Mouse (Mus musculus) T-helper 1 cell (primary cell): ENCODE data around the gene Rtn4rl1.

Experiments
- in situ Hi-C: fragments of 300-600 bp; cut with MboI, MseI; formaldehyde crosslinking; loops from one replicate; pipeline ENCODE4 v1.15.1; 2025; ENCODE audit warnings: high pct_unique_total_duplicates

The Rtn4rl1 gene

GRCm38 (mm10) chr11:75184986-75185385 lies 8.6 kb upstream of the Rtn4rl1 start:
- in situ Hi-C loops: no loop called here

GRCm38 (mm10) chr11:75189713-75190370 lies 3.7 kb upstream of the Rtn4rl1 start:
- in situ Hi-C loops: loop anchor here (5.0 kb wide), 1 partner anchor 92 kb away; no protein-coding TSS in a partner anchor

GRCm38 (mm10) chr11:75190371-75190724 lies 3.2 kb upstream of the Rtn4rl1 start:
- in situ Hi-C loops: loop anchor here (5.0 kb wide), 1 partner anchor 92 kb away; no protein-coding TSS in a partner anchor

GRCm38 (mm10) chr11:75190905-75191441 lies 2.6 kb upstream of the Rtn4rl1 start, which contains the start of gene Dph1:
Gene Dph1, minus strand, starts transcription at chr11:75191241.
- in situ Hi-C loops: loop anchor here (5.0 kb wide), 1 partner anchor 91 kb away; no protein-coding TSS in a partner anchor

- in situ Hi-C loops: loop anchor here (5.0 kb wide), 1 partner anchor 90 kb away; no protein-coding TSS in a partner anchor
Observed at GRCm38 (mm10) chr11:75191841-75192240, 1.7 kb upstream of the Rtn4rl1 start.

GRCm38 (mm10) chr11:75192336-75193214 lies 1.0 kb upstream of the Rtn4rl1 start:
- in situ Hi-C loops: loop anchor here (5.0 kb wide), 1 partner anchor 90 kb away; no protein-coding TSS in a partner anchor

GRCm38 (mm10) chr11:75194121-75194849 lies 702 bp downstream of the Rtn4rl1 start:
- in situ Hi-C loops: loop anchor here (5.0 kb wide), 1 partner anchor 88 kb away; no protein-coding TSS in a partner anchor

- in situ Hi-C loops: loop anchor here (5.0 kb wide), 1 partner anchor 87 kb away; no protein-coding TSS in a partner anchor
Observed at GRCm38 (mm10) chr11:75194850-75195461, 1.4 kb downstream of the Rtn4rl1 start.

- in situ Hi-C loops: no loop called here
Observed at GRCm38 (mm10) chr11:75196131-75196530, 2.5 kb downstream of the Rtn4rl1 start.

GRCm38 (mm10) chr11:75197956-75198355 lies 4.4 kb downstream of the Rtn4rl1 start:
- in situ Hi-C loops: no loop called here

GRCm38 (mm10) chr11:75198792-75199191 lies 5.2 kb downstream of the Rtn4rl1 start:
- in situ Hi-C loops: no loop called here

- in situ Hi-C loops: no loop called here
Observed at GRCm38 (mm10) chr11:75199951-75200350, 6.4 kb downstream of the Rtn4rl1 start.

- in situ Hi-C loops: no loop called here
Observed at GRCm38 (mm10) chr11:75200935-75201334, 7.4 kb downstream of the Rtn4rl1 start.

- in situ Hi-C loops: no loop called here
Observed at GRCm38 (mm10) chr11:75201721-75202120, 8.1 kb downstream of the Rtn4rl1 start.

GRCm38 (mm10) chr11:75203926-75204325 lies 10.3 kb downstream of the Rtn4rl1 start:
- in situ Hi-C loops: no loop called here

- in situ Hi-C loops: no loop called here
Observed at GRCm38 (mm10) chr11:75204472-75204871, 10.9 kb downstream of the Rtn4rl1 start.

GRCm38 (mm10) chr11:75206347-75206746 lies 12.8 kb downstream of the Rtn4rl1 start:
- in situ Hi-C loops: no loop called here

GRCm38 (mm10) chr11:75209363-75209762 lies 15.8 kb downstream of the Rtn4rl1 start:
- in situ Hi-C loops: no loop called here

GRCm38 (mm10) chr11:75210093-75210492 lies 16.5 kb downstream of the Rtn4rl1 start:
- in situ Hi-C loops: no loop called here

GRCm38 (mm10) chr11:75210755-75211154 lies 17.2 kb downstream of the Rtn4rl1 start:
- in situ Hi-C loops: no loop called here
